Mouse (Mus musculus) MEL (cell line): ENCODE measurements around the gene Galns. TPM values are rescaled to one million over a fixed set of nuclear protein-coding genes. Genes with fewer than 3 reads are reported as not detected.

Experiments
- DNase-seq: peaks from one replicate; pipeline ENCODE4 v3.0.0; 2011; ENCODE audit warnings: low read depth, low spot score
- H3K27ac ChIP-seq: 2 replicates; pipeline ENCODE4 v1.5.1; 2012; ENCODE audit warnings: low read depth, mild to moderate bottlenecking, control low read depth, low read length, moderate library complexity; ENCODE audit not compliant: control insufficient read depth
- H3K27me3 ChIP-seq, 2 experiments: fragments of 150-350 bp in 1 of 2; sonication (generic) in 1 of 2; 2 replicates each; pipeline ENCODE4 v1.6.1; 2012; ENCODE audit warnings: low read length in 2 of 2, mild to moderate bottlenecking in 2 of 2, improper control_type of control experiment in 1 of 2, moderate library complexity in 1 of 2; ENCODE audit not compliant: insufficient read depth in 2 of 2, control insufficient read depth in 1 of 2
- H3K36me3 ChIP-seq, 2 experiments: 2 replicates each; pipeline ENCODE4 v1.6.1; 2012 to 2014; ENCODE audit warnings: low read length in 2 of 2, improper control_type of control experiment in 1 of 2, inconsistent platforms in 1 of 2, mild to moderate bottlenecking in 1 of 2; ENCODE audit not compliant: insufficient read depth in 2 of 2, control insufficient read depth in 1 of 2
- H3K4me1 ChIP-seq, 2 experiments: fragments of 150-350 bp in 1 of 2; sonication (generic) in 1 of 2; 2 replicates each; pipeline ENCODE4 v1.6.1; 2012; ENCODE audit warnings: low read length in 2 of 2, improper control_type of control experiment in 1 of 2, mild to moderate bottlenecking in 1 of 2; ENCODE audit not compliant: insufficient read depth in 2 of 2, control insufficient read depth in 1 of 2
- H3K4me3 ChIP-seq, 2 experiments: fragments of 150-350 bp in 1 of 2; sonication (generic) in 1 of 2; 2 replicates each; pipeline ENCODE4 v1.5.1; 2012; ENCODE audit warnings: low read depth in 2 of 2, low read length in 2 of 2, mild to moderate bottlenecking in 2 of 2, moderate library complexity in 2 of 2, control low read depth in 1 of 2, improper control_type of control experiment in 1 of 2; ENCODE audit not compliant: control insufficient read depth in 1 of 2, insufficient read depth in 1 of 2
- H3K79me2 ChIP-seq: 2 replicates; pipeline ENCODE4 v1.6.1; 2012; ENCODE audit warnings: mild to moderate bottlenecking, low read length, moderate library complexity; ENCODE audit not compliant: control insufficient read depth, poor library complexity, insufficient read depth
- H3K9ac ChIP-seq: 2 replicates; pipeline ENCODE4 v1.6.1; 2012; ENCODE audit warnings: low read depth, mild to moderate bottlenecking, control low read depth, low read length, moderate library complexity; ENCODE audit not compliant: control insufficient read depth, poor library complexity, severe bottlenecking
- H3K9me3 ChIP-seq: fragments of 150-350 bp; sonication (generic); replicated peaks from 2 replicates; pipeline ENCODE4 v1.6.1; 2012; ENCODE audit warnings: mild to moderate bottlenecking, low read length, improper control_type of control experiment, moderate library complexity; ENCODE audit not compliant: insufficient read depth
- BHLHE40 ChIP-seq: IDR thresholded peaks from 2 replicates; pipeline ENCODE4 v1.6.1; 2012; ENCODE audit warnings: low read depth, mild to moderate bottlenecking, inconsistent platforms, low read length, improper control_type of control experiment, borderline replicate concordance
- ELF1 ChIP-seq: IDR thresholded peaks from 2 replicates; pipeline ENCODE4 v1.6.1; 2014; ENCODE audit warnings: low read depth, mild to moderate bottlenecking, inconsistent platforms, low read length, improper control_type of control experiment, moderate library complexity
- GABPA ChIP-seq: IDR thresholded peaks from 2 replicates; pipeline ENCODE4 v1.6.1; 2012; ENCODE audit warnings: low read depth, mild to moderate bottlenecking, inconsistent platforms, low read length, improper control_type of control experiment, moderate library complexity
- HCFC1 ChIP-seq: IDR thresholded peaks from 2 replicates; pipeline ENCODE4 v1.6.1; 2012; ENCODE audit warnings: low read depth, mild to moderate bottlenecking, inconsistent platforms, low read length, improper control_type of control experiment, moderate library complexity
- JUND ChIP-seq: IDR thresholded peaks from 2 replicates; pipeline ENCODE4 v1.6.1; 2011; ENCODE audit warnings: low read depth, mild to moderate bottlenecking, improper control_type of control experiment, low read length
- KAT2A ChIP-seq: conservative IDR thresholded peaks from 2 replicates; pipeline ENCODE4 v1.6.1; 2012; ENCODE audit warnings: low read depth, low read length, improper control_type of control experiment, inconsistent platforms
- MAX ChIP-seq: IDR thresholded peaks from 2 replicates; pipeline ENCODE4 v1.6.1; 2011; ENCODE audit warnings: low read length, improper control_type of control experiment
- MAZ ChIP-seq: IDR thresholded peaks from 2 replicates; pipeline ENCODE4 v1.6.1; 2012; ENCODE audit warnings: low read depth, mild to moderate bottlenecking, inconsistent platforms, low read length, improper control_type of control experiment
- MEF2A ChIP-seq: IDR thresholded peaks from 2 replicates; pipeline ENCODE4 v1.6.1; 2014; ENCODE audit warnings: low read depth, mild to moderate bottlenecking, inconsistent platforms, low read length, improper control_type of control experiment; ENCODE audit not compliant: poor library complexity, insufficient replicate concordance, severe bottlenecking; ENCODE audit errors: extremely low read depth
- MYB ChIP-seq: IDR thresholded peaks from 2 replicates; pipeline ENCODE4 v1.6.1; 2011; ENCODE audit warnings: mild to moderate bottlenecking, low read depth, low read length, improper control_type of control experiment
- MYC ChIP-seq: IDR thresholded peaks from 2 replicates; pipeline ENCODE4 v1.6.1; 2011; ENCODE audit warnings: low read depth, mild to moderate bottlenecking, low read length, improper control_type of control experiment, moderate library complexity
- NRF1 ChIP-seq: IDR thresholded peaks from 2 replicates; pipeline ENCODE4 v1.6.1; 2014; ENCODE audit warnings: low read depth, mild to moderate bottlenecking, inconsistent platforms, low read length, improper control_type of control experiment, moderate library complexity; ENCODE audit not compliant: poor library complexity, insufficient read depth, severe bottlenecking
- POLR2AphosphoS2 ChIP-seq: IDR thresholded peaks from 2 replicates; pipeline ENCODE4 v1.6.1; 2011; ENCODE audit warnings: low read length, improper control_type of control experiment
- SMC3 ChIP-seq: IDR thresholded peaks from 2 replicates; pipeline ENCODE4 v1.6.1; 2011; ENCODE audit warnings: low read depth, low read length, improper control_type of control experiment
- TBP ChIP-seq: IDR thresholded peaks from 2 replicates; pipeline ENCODE4 v1.8.0; 2011; ENCODE audit warnings: low read depth, low read length, improper control_type of control experiment
- TCF12 ChIP-seq: IDR thresholded peaks from 2 replicates; pipeline ENCODE4 v1.6.1; 2014; ENCODE audit warnings: low read depth, mild to moderate bottlenecking, inconsistent platforms, low read length, improper control_type of control experiment, moderate library complexity
- UBTF ChIP-seq: IDR thresholded peaks from 2 replicates; pipeline ENCODE4 v1.6.1; 2012; ENCODE audit warnings: low read depth, mild to moderate bottlenecking, inconsistent platforms, low read length, improper control_type of control experiment, moderate library complexity, borderline replicate concordance; ENCODE audit not compliant: insufficient read depth
- ZC3H11A ChIP-seq: IDR thresholded peaks from 2 replicates; pipeline ENCODE4 v1.6.1; 2012; ENCODE audit warnings: low read depth, mild to moderate bottlenecking, inconsistent platforms, low read length, improper control_type of control experiment
- ZNF384 ChIP-seq: IDR thresholded peaks from 2 replicates; pipeline ENCODE4 v1.6.1; 2012; ENCODE audit warnings: low read depth, mild to moderate bottlenecking, inconsistent platforms, low read length, improper control_type of control experiment
- polyA plus RNA-seq, 2 experiments: library from polyadenylated mRNA; stranded (reverse) in 1 of 2; unstranded in 1 of 2; fragments of >175 nt in 1 of 2; fragments of >200 nt in 1 of 2; gene quantifications; 2 replicates each; pipeline versions ENCODE4 v1.2.1 to v1.2.4; 2012; ENCODE audit warnings: low replicate concordance in 2 of 2, low read depth in 1 of 2; ENCODE audit not compliant: insufficient read length in 2 of 2, insufficient read depth in 1 of 2, missing spikeins in 1 of 2
- total RNA-seq: library from RNA; depleted of rRNA; stranded (reverse); fragments of 300-350 nt; gene quantifications from 2 replicates; pipeline ENCODE4 v1.2.3, GENCODE M21; 2012

Galns gene
- total and polyA plus RNA-seq, 3 experiments: 1.7 to 3.0 TPM; not detected in 1

- peaks cover 0 to 20% of the 10 kb centered on the region in 2 experiments; a peak in 2 of 4 replicates for H3K4me1 ChIP-seq
- H3K27ac ChIP-seq: no peak overlapping the region
- DNase-seq: no peak
- no peaks in the 10 kb centered on the region for H3K9me3 ChIP-seq
- no peak overlapping the region for H3K9ac ChIP-seq
- no peaks in the 10 kb centered on the region for H3K27me3 ChIP-seq
- H3K79me2 ChIP-seq: no peaks in the 10 kb centered on the region
- peaks cover 12 to 16% of the 10 kb centered on the region in 2 experiments for H3K36me3 ChIP-seq
- H3K4me3 ChIP-seq: no peak overlapping the region
- TF ChIP-seq NRF1 (no peak), SMC3 (no peak), POLR2AphosphoS2 (no peak; the same call in 1 of the 2 replicates), ELF1 (no peak), HCFC1 (no peak), TCF12 (no peak), TBP (no peak), UBTF (no peak), MEF2A (no peak), JUND (no peak), MAZ (no peak), BHLHE40 (no peak), MYB (no peak), ZNF384 (no peak), ZC3H11A (no peak), MYC (no peak), GABPA (no peak), MAX (no peak), KAT2A (no peak)
- TF ChIP-seq, all 39 proteins: peak for 0
Observed at GRCm38 (mm10) chr8:122636803-122637175, 25.5 kb upstream of the Galns start.
